Mouse (Mus musculus) erythroblast, embryonic 14.5 days (primary cell): ENCODE data around the gene Mapt.

Experiments used
- GATA1 ChIP-seq: IDR thresholded peaks from 2 replicates; pipeline ENCODE4 v1.6.1; 2012; ENCODE audit warnings: low read length, inconsistent platforms, mixed read lengths
- TAL1 ChIP-seq: IDR thresholded peaks from 3 replicates; pipeline ENCODE4 v1.6.1; 2012; ENCODE audit warnings: low read length, inconsistent platforms, mixed read lengths

- TF ChIP-seq GATA1, result no peak
- TF ChIP-seq TAL1, result no peak
Observed at GRCm38 (mm10) chr11:104270876-104271275, 39.7 kb downstream of the Mapt start.
